Mouse (Mus musculus) midbrain, embryonic 16.5 days (tissue): Measurements from ENCODE around the gene H2afy. TPM values are rescaled to one million over a fixed set of nuclear protein-coding genes. Genes with fewer than 3 reads are reported as not detected.

ENCODE experiments used
- ATAC-seq: fragments of 200-750 bp; cut with Nextera tagmentation; 2 replicates; pipeline ENCODE4 v1.8.0; 2017; ENCODE audit warnings: moderate TSS enrichment
- H3K27ac ChIP-seq: fragments of 300-500 bp; sonication (generic); 2 replicates; pipeline ENCODE4 v1.5.1; 2014; ENCODE audit warnings: mild to moderate bottlenecking, low read length, mixed read lengths
- H3K27me3 ChIP-seq: fragments of 300-500 bp; sonication (generic); 2 replicates; pipeline ENCODE4 v1.6.1; 2014; ENCODE audit warnings: low read depth, low read length, mixed read lengths; ENCODE audit not compliant: control insufficient read depth, insufficient read depth
- H3K36me3 ChIP-seq: fragments of 300-500 bp; sonication (generic); 2 replicates; pipeline ENCODE4 v1.6.1; 2014; ENCODE audit warnings: mild to moderate bottlenecking, low read length, moderate library complexity, mixed read lengths; ENCODE audit not compliant: control insufficient read depth, insufficient read depth
- H3K4me1 ChIP-seq: fragments of 300-500 bp; sonication (generic); 2 replicates; pipeline ENCODE4 v1.6.1; 2014; ENCODE audit warnings: mild to moderate bottlenecking, low read length, mixed read lengths; ENCODE audit not compliant: control insufficient read depth, insufficient read depth
- H3K4me2 ChIP-seq: fragments of 300-500 bp; sonication (generic); 2 replicates; pipeline ENCODE4 v1.6.1; 2014; ENCODE audit warnings: mild to moderate bottlenecking, low read length, mixed read lengths
- H3K4me3 ChIP-seq: fragments of 300-500 bp; sonication (generic); 2 replicates; pipeline ENCODE4 v1.5.1; 2014; ENCODE audit warnings: low read depth, mild to moderate bottlenecking, low read length, moderate library complexity, mixed read lengths
- H3K9ac ChIP-seq: fragments of 300-500 bp; sonication (generic); 2 replicates; pipeline ENCODE4 v1.6.1; 2014; ENCODE audit warnings: low read depth, low read length, mixed read lengths
- H3K9me3 ChIP-seq: fragments of 300-500 bp; sonication (generic); replicated peaks from 2 replicates; pipeline ENCODE4 v1.6.1; 2014; ENCODE audit warnings: mild to moderate bottlenecking, low read length, mixed read lengths; ENCODE audit not compliant: control insufficient read depth, poor library complexity, severe bottlenecking
- WGBS: fragments of 180-500 bp; shearing (Covaris S2); extraction: QIAGEN DNeasy Blood & Tissue Kit; methylation state at CpG from one replicate; pipeline ENCODE4 v1.1.7; 2014; 5-methylcytosine and 5-hydroxymethylcytosine counted together
- polyA plus RNA-seq: library from polyadenylated mRNA; unstranded; fragments of >200 nt; fragmentation: Nextera tagmentation; extraction: Ambion mirVana; gene quantifications from 2 replicates; pipeline ENCODE4 v1.2.1, GENCODE M21; 2015

Gene H2afy
- polyA plus RNA-seq, 1 experiment from 2014 or later, result 243 TPM

- H3K4me1 ChIP-seq, result peaks cover 4% of the 10 kb centered on the region
- no peaks in the 10 kb centered on the region; the same call in 1 of the 2 replicates for H3K27me3 ChIP-seq
- H3K36me3 ChIP-seq, result no peaks in the 10 kb centered on the region
- no peak overlapping the region for H3K4me3 ChIP-seq
- H3K9me3 ChIP-seq, result no peaks in the 10 kb centered on the region
- ATAC-seq, result 0 out of 2 replicates have a peak, but pooled peaks have one; percentile 39
- H3K9ac ChIP-seq, result no peak overlapping the region
- peak overlapping the region; percentile 54 for H3K27ac ChIP-seq
- no peak overlapping the region for H3K4me2 ChIP-seq
- 31% methylated on average over 12 of the region's 14 CpGs for WGBS
Measured at GRCm38 (mm10) chr13:56167446-56168402, 31.6 kb upstream of the H2afy start.

DNA sequence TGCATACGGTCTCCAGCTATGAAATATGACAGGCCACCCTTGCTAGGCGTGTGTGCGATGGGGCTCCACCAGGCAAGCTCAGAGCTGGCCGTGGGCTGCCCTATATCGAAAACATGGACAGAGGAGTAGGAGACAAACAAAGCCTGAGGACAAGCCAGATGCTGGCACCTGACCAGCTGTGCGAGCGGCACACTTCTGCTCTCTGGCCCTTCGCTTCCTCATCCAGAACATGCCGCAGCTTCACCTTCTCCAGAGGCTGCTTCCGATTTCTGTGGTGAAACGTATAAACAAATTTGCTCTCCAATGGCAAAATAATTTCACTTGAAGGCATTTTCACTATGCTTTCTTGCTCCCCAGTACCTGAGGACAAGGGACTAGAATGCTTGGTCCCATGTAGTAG lies 29.4 kb upstream of the H2afy start:
- Histone ChIP-seq H3K9ac (no peak overlapping the region), H3K4me3 (no peak overlapping the region), H3K36me3 (no peaks in the 10 kb centered on the region), H3K4me2 (no peak overlapping the region), H3K4me1 (peaks cover 4% of the 10 kb centered on the region), H3K27me3 (no peaks in the 10 kb centered on the region), H3K27ac (no peak overlapping the region), H3K9me3 (no peaks in the 10 kb centered on the region)
- WGBS, result 95% methylated on average over 11 of the region's 11 CpGs
- no peak for ATAC-seq

DNA sequence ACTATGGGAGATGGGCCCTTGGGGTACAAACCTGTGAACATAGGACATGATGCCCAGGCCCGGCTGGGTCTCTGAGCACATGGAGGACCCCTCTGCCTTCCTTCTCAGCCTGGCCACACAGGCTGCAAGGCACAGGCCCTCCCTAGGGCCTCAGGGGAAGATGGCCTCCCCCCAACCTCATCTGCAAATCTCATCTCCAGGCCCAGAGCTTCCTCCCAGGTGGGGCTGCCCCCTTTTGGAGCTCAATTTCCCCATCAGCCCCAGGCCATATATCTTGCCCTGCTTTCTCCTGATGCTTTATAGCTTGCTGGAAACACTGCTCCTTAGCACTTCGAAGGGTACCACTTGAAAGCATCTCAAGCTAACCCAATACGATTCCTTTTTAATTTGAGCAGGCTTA lies 28.2 kb upstream of the H2afy start:
- no peak overlapping the region for H3K27ac ChIP-seq
- WGBS, result 93% methylated on average over 3 of the region's 3 CpGs
- no peak overlapping the region for H3K4me3 ChIP-seq
- no peaks in the 10 kb centered on the region for H3K36me3 ChIP-seq
- no peak for ATAC-seq
- no peak overlapping the region for H3K4me2 ChIP-seq
- no peak overlapping the region for H3K9ac ChIP-seq
- no peaks in the 10 kb centered on the region for H3K9me3 ChIP-seq
- H3K27me3 ChIP-seq, result no peaks in the 10 kb centered on the region
- H3K4me1 ChIP-seq, result peaks cover 4% of the 10 kb centered on the region

GRCm38 (mm10) chr13:56163751-56164150 lies 27.6 kb upstream of the H2afy start:
- Histone ChIP-seq H3K36me3 (no peaks in the 10 kb centered on the region), H3K9me3 (no peaks in the 10 kb centered on the region), H3K9ac (no peak overlapping the region), H3K4me3 (no peak overlapping the region), H3K27ac (no peak overlapping the region), H3K27me3 (no peaks in the 10 kb centered on the region), H3K4me1 (peaks cover 4% of the 10 kb centered on the region), H3K4me2 (no peak overlapping the region)
- no peak for ATAC-seq
- WGBS, result 73% methylated on average over 6 of the region's 6 CpGs

GRCm38 (mm10) chr13:56162859-56163258 lies 26.7 kb upstream of the H2afy start:
- no peak overlapping the region for H3K4me2 ChIP-seq
- no peak for ATAC-seq
- no peaks in the 10 kb centered on the region for H3K36me3 ChIP-seq
- H3K27me3 ChIP-seq, result no peaks in the 10 kb centered on the region
- no peak overlapping the region for H3K4me3 ChIP-seq
- 83% methylated on average over 6 of the region's 6 CpGs for WGBS
- no peaks in the 10 kb centered on the region for H3K9me3 ChIP-seq
- H3K4me1 ChIP-seq, result peaks cover 2% of the 10 kb centered on the region
- no peak overlapping the region for H3K9ac ChIP-seq
- no peak overlapping the region for H3K27ac ChIP-seq

GRCm38 (mm10) chr13:56159614-56160363 lies 23.6 kb upstream of the H2afy start:
- WGBS, result 67% methylated on average over 17 of the region's 17 CpGs
- Histone ChIP-seq H3K9me3 (no peaks in the 10 kb centered on the region), H3K36me3 (no peaks in the 10 kb centered on the region), H3K4me1 (no peaks in the 10 kb centered on the region), H3K4me2 (no peak overlapping the region), H3K27me3 (no peaks in the 10 kb centered on the region), H3K4me3 (no peak overlapping the region), H3K9ac (no peak overlapping the region), H3K27ac (no peak overlapping the region)
- no peak for ATAC-seq

GRCm38 (mm10) chr13:56159016-56159601 lies 22.9 kb upstream of the H2afy start:
- Histone ChIP-seq H3K36me3 (no peaks in the 10 kb centered on the region), H3K27ac (no peak overlapping the region), H3K4me3 (no peak overlapping the region), H3K27me3 (no peaks in the 10 kb centered on the region), H3K9me3 (no peaks in the 10 kb centered on the region), H3K9ac (no peak overlapping the region), H3K4me2 (no peak overlapping the region), H3K4me1 (no peaks in the 10 kb centered on the region)
- ATAC-seq, result no peak
- WGBS, result 85% methylated on average over 14 of the region's 14 CpGs

GRCm38 (mm10) chr13:56155671-56156070 lies 19.5 kb upstream of the H2afy start:
- no peak overlapping the region for H3K4me2 ChIP-seq
- no peaks in the 10 kb centered on the region for H3K27me3 ChIP-seq
- no peak for ATAC-seq
- WGBS, result 69% methylated on average over 7 of the region's 7 CpGs
- peaks cover 3% of the 10 kb centered on the region for H3K4me1 ChIP-seq
- H3K36me3 ChIP-seq, result no peaks in the 10 kb centered on the region
- no peak overlapping the region for H3K27ac ChIP-seq
- no peak overlapping the region for H3K4me3 ChIP-seq
- no peaks in the 10 kb centered on the region for H3K9me3 ChIP-seq
- H3K9ac ChIP-seq, result no peak overlapping the region
